Mouse (Mus musculus) CH12.LX (cell line): ENCODE measurements around the gene Flnc. TPM values are rescaled to one million over a fixed set of nuclear protein-coding genes. Genes with fewer than 3 reads are reported as not detected.

Experiments used
- DNase-seq: peaks from one replicate; pipeline ENCODE4 v3.0.0-alpha.2; 2013; ENCODE audit errors: extremely low read depth
- H3K27ac ChIP-seq: 2 replicates; pipeline ENCODE4 v1.5.1; 2012; ENCODE audit warnings: low read depth, mild to moderate bottlenecking, control low read depth, moderate library complexity; ENCODE audit not compliant: insufficient read depth
- H3K27me3 ChIP-seq: replicated peaks from 2 replicates; pipeline ENCODE3; 2012; ENCODE audit warnings: inconsistent platforms
- H3K36me3 ChIP-seq, 2 experiments: replicated peaks in 1 of 2; 2 replicates each; pipeline versions ENCODE3 to v1.6.1; 2012; ENCODE audit warnings: inconsistent platforms in 1 of 2, low read length in 1 of 2, mild to moderate bottlenecking in 1 of 2, mixed read lengths in 1 of 2, moderate library complexity in 1 of 2; ENCODE audit not compliant: control insufficient read depth in 1 of 2, insufficient read depth in 1 of 2
- H3K4me1 ChIP-seq, 2 experiments: 2 replicates each; pipeline ENCODE4 v1.6.1; 2012; ENCODE audit warnings: inconsistent platforms in 1 of 2, moderate library complexity in 1 of 2; ENCODE audit not compliant: insufficient read depth in 2 of 2, control insufficient read depth in 1 of 2
- H3K4me2 ChIP-seq: 2 replicates; pipeline ENCODE4 v1.6.1; 2012; ENCODE audit warnings: low read depth, mild to moderate bottlenecking, control low read depth; ENCODE audit not compliant: poor library complexity, insufficient read depth, severe bottlenecking
- H3K4me3 ChIP-seq, 3 experiments: fragments of 150-350 bp in 1 of 3; sonication (generic) in 1 of 3; replicated peaks in 1 of 3; 2 replicates each; pipeline versions ENCODE3 to v1.5.1; 2011 to 2012; ENCODE audit warnings: low read depth in 2 of 3, low read length in 2 of 3, mild to moderate bottlenecking in 2 of 3, moderate library complexity in 2 of 3, control low read depth in 1 of 3, improper control_type of control experiment in 1 of 3, inconsistent platforms in 1 of 3, mixed read lengths in 1 of 3; ENCODE audit not compliant: poor library complexity in 1 of 3
- H3K79me2 ChIP-seq: replicated peaks from 2 replicates; pipeline ENCODE4 v1.6.1; 2012; ENCODE audit warnings: mild to moderate bottlenecking, moderate library complexity; ENCODE audit not compliant: control insufficient read depth, poor library complexity, insufficient read depth, severe bottlenecking; ENCODE audit errors: extremely low read depth
- H3K9ac ChIP-seq: 2 replicates; pipeline ENCODE4 v1.6.1; 2012; ENCODE audit warnings: low read depth, mild to moderate bottlenecking, control low read depth, moderate library complexity; ENCODE audit not compliant: insufficient read depth
- H3K9me3 ChIP-seq: replicated peaks from 2 replicates; pipeline ENCODE3; 2012; ENCODE audit warnings: low read length, inconsistent platforms, mixed read lengths
- BHLHE40 ChIP-seq: IDR thresholded peaks from 2 replicates; pipeline ENCODE4 v1.6.1; 2011; ENCODE audit warnings: mild to moderate bottlenecking, low read depth, low read length, improper control_type of control experiment
- CTCF ChIP-seq, 2 experiments: IDR thresholded peaks in 1 of 2; conservative IDR thresholded peaks in 1 of 2; 2 replicates each; pipeline ENCODE4 v1.5.1; 2011 to 2012; ENCODE audit warnings: low read depth in 2 of 2, low read length in 2 of 2, improper control_type of control experiment in 1 of 2, inconsistent platforms in 1 of 2, mild to moderate bottlenecking in 1 of 2, moderate library complexity in 1 of 2
- E2F4 ChIP-seq: IDR thresholded peaks from 2 replicates; pipeline ENCODE4 v1.6.1; 2011; ENCODE audit warnings: low read depth, low read length, improper control_type of control experiment; ENCODE audit not compliant: insufficient replicate concordance
- ELF1 ChIP-seq: IDR thresholded peaks from 2 replicates; pipeline ENCODE4 v1.6.1; 2014; ENCODE audit warnings: low read depth, mild to moderate bottlenecking, inconsistent platforms, low read length, improper control_type of control experiment
- EP300 ChIP-seq: IDR thresholded peaks from 2 replicates; pipeline ENCODE4 v1.6.1; 2011; ENCODE audit warnings: low read length, improper control_type of control experiment
- HCFC1 ChIP-seq: IDR thresholded peaks from 2 replicates; pipeline ENCODE4 v1.6.1; 2012; ENCODE audit warnings: low read depth, mild to moderate bottlenecking, inconsistent platforms, low read length, improper control_type of control experiment
- JUN ChIP-seq: IDR thresholded peaks from 2 replicates; pipeline ENCODE4 v1.6.1; 2011; ENCODE audit warnings: low read depth, mild to moderate bottlenecking, low read length, improper control_type of control experiment, moderate library complexity; ENCODE audit not compliant: insufficient read depth
- KAT2A ChIP-seq: IDR thresholded peaks from 2 replicates; pipeline ENCODE4 v1.6.1; 2012; ENCODE audit warnings: low read length, improper control_type of control experiment, inconsistent platforms; ENCODE audit not compliant: insufficient replicate concordance
- MAFK ChIP-seq: IDR thresholded peaks from 2 replicates; pipeline ENCODE4 v1.6.1; 2011; ENCODE audit warnings: low read length, improper control_type of control experiment; ENCODE audit not compliant: insufficient replicate concordance
- MAX ChIP-seq: IDR thresholded peaks from 2 replicates; pipeline ENCODE4 v1.6.1; 2011; ENCODE audit warnings: low read length, improper control_type of control experiment
- MEF2A ChIP-seq: IDR thresholded peaks from 2 replicates; pipeline ENCODE4 v1.6.1; 2014; ENCODE audit warnings: low read depth, mild to moderate bottlenecking, inconsistent platforms, low read length, improper control_type of control experiment, borderline replicate concordance
- MXI1 ChIP-seq: IDR thresholded peaks from 2 replicates; pipeline ENCODE4 v1.6.1; 2011; ENCODE audit warnings: mild to moderate bottlenecking, low read depth, low read length, improper control_type of control experiment
- MYC ChIP-seq: IDR thresholded peaks from 2 replicates; pipeline ENCODE4 v1.6.1; 2011; ENCODE audit warnings: low read depth, mild to moderate bottlenecking, improper control_type of control experiment, low read length
- NELFE ChIP-seq: IDR thresholded peaks from 2 replicates; pipeline ENCODE4 v1.6.1; 2011; ENCODE audit warnings: low read depth, low read length, improper control_type of control experiment
- NRF1 ChIP-seq: IDR thresholded peaks from 2 replicates; pipeline ENCODE4 v1.6.1; 2014; ENCODE audit warnings: low read depth, mild to moderate bottlenecking, inconsistent platforms, low read length, improper control_type of control experiment, moderate library complexity
- PAX5 ChIP-seq: IDR thresholded peaks from 2 replicates; pipeline ENCODE4 v1.6.1; 2012; ENCODE audit warnings: low read length, inconsistent platforms, mixed read lengths
- RAD21 ChIP-seq: IDR thresholded peaks from 2 replicates; pipeline ENCODE4 v1.6.1; 2011; ENCODE audit warnings: low read depth, mild to moderate bottlenecking, low read length, improper control_type of control experiment, moderate library complexity
- SIN3A ChIP-seq: IDR thresholded peaks from 2 replicates; pipeline ENCODE4 v1.6.1; 2012; ENCODE audit warnings: low read length, improper control_type of control experiment, inconsistent platforms
- TBP ChIP-seq: conservative IDR thresholded peaks from 2 replicates; pipeline ENCODE4 v1.6.1; 2011; ENCODE audit warnings: low read depth, low read length, improper control_type of control experiment
- USF1 ChIP-seq: IDR thresholded peaks from 2 replicates; pipeline ENCODE4 v1.6.1; 2014; ENCODE audit warnings: low read depth, mild to moderate bottlenecking, inconsistent platforms, low read length, improper control_type of control experiment
- ZC3H11A ChIP-seq: IDR thresholded peaks from 2 replicates; pipeline ENCODE4 v1.6.1; 2012; ENCODE audit warnings: low read depth, mild to moderate bottlenecking, inconsistent platforms, low read length, improper control_type of control experiment
- ZKSCAN1 ChIP-seq: IDR thresholded peaks from 2 replicates; pipeline ENCODE4 v1.6.1; 2012; ENCODE audit warnings: low read depth, inconsistent platforms, low read length, improper control_type of control experiment, borderline replicate concordance
- ZNF384 ChIP-seq: IDR thresholded peaks from 2 replicates; pipeline ENCODE4 v1.6.1; 2012; ENCODE audit warnings: low read depth, low read length, improper control_type of control experiment, inconsistent platforms
- dilution Hi-C: fragments of 300-500 bp; cut with MboI; formaldehyde crosslinking; loops from 2 replicates; pipeline ENCODE4 v1.14.3; 2020; ENCODE audit warnings: low sequenced_read_pairs; ENCODE audit not compliant: extremely low pct_unique_long_range_greater_than_20kb, extremely low pct_ligation_motif_present
- in situ Hi-C: fragments of 300-500 bp; cut with MboI; formaldehyde crosslinking; loops from 3 replicates; pipeline ENCODE4 v1.14.3; 2019; ENCODE audit warnings: low sequenced_read_pairs, low pct_ligation_motif_present, low pct_unique_long_range_greater_than_20kb, mixed read lengths
- polyA plus RNA-seq: library from polyadenylated mRNA; unstranded; fragments of >175 nt; gene quantifications from 2 replicates; pipeline ENCODE4 v1.2.1, GENCODE M21; 2012; ENCODE audit warnings: low read depth; ENCODE audit not compliant: insufficient read length
- total RNA-seq, 2 experiments: library from RNA; depleted of rRNA; stranded (reverse); fragments of 300-350 nt in 1 of 2; fragments of >200 nt in 1 of 2; gene quantifications; 2 replicates each; pipeline ENCODE4 v1.2.3; 2012 to 2014

Flnc gene
- total and polyA plus RNA-seq, 3 experiments: 0.24 to 0.76 (median 0.60) TPM

- in situ Hi-C loops: no loop called here
- Histone ChIP-seq H3K27me3 (peaks cover 2% of the 10 kb centered on the region), H3K27ac (no peak overlapping the region), H3K4me2 (no peak overlapping the region), H3K4me3 (no peak overlapping the region), H3K36me3 (no peaks in the 10 kb centered on the region), H3K79me2 (no peaks in the 10 kb centered on the region), H3K9ac (no peak overlapping the region)
- dilution Hi-C loops: no loop called here
- DNase-seq: no peak
- no peak for TF ChIP-seq BHLHE40
- no peak for TF ChIP-seq PAX5
- no peak for TF ChIP-seq KAT2A
- no peak for TF ChIP-seq MEF2A
- TF ChIP-seq ZKSCAN1: no peak
- no peak for TF ChIP-seq CTCF (conservative IDR thresholded peaks at IDR 0.05 in 1 of 2, IDR thresholded peaks at IDR 0.05 in 1 of 2; ENCODE audit: low read depth in 2 of 2, low read length in 2 of 2)
- no peak for TF ChIP-seq TBP
- TF ChIP-seq ELF1: no peak
- TF ChIP-seq NRF1: no peak
- no peak for TF ChIP-seq USF1
- no peak for TF ChIP-seq MXI1
- no peak for TF ChIP-seq NELFE
- TF ChIP-seq ZNF384: no peak
- TF ChIP-seq ZC3H11A: no peak
- TF ChIP-seq MAFK: no peak
- TF ChIP-seq, all 38 proteins: peak for 0
- H3K4me1 ChIP-seq: peaks cover 6 to 26% of the 10 kb centered on the region in 2 experiments; a peak in 3 of 4 replicates
- no peaks in the 10 kb centered on the region for H3K9me3 ChIP-seq
Measured at GRCm38 (mm10) chr6:29426331-29426730, 6.7 kb upstream of the Flnc start.

DNA sequence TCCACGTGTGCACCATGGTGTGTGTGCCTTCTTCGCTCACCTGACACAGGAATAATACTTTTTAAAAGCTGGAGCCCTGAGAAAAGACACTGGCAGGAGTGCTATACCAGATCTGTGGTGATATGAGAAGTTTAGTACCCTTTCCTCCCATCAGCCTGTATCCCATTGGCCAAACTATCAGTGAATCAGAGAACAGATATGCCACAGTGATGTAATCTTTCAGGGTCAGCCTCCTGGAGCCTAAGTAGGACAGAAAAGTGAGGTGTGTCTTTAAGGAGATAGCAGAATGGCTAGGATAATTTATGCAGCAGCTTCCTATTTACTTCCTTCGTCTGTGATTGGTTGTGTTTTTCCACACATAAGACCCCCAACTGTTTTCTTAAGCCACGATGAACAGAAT, 4.9 kb upstream of the Flnc start:
- Histone ChIP-seq H3K36me3 (no peaks in the 10 kb centered on the region), H3K4me1 (peaks cover 7 to 28% of the 10 kb centered on the region in 2 experiments; a peak in 3 of 4 replicates), H3K4me2 (no peak overlapping the region), H3K27me3 (peaks cover 2% of the 10 kb centered on the region), H3K9me3 (no peaks in the 10 kb centered on the region), H3K79me2 (no peaks in the 10 kb centered on the region), H3K9ac (no peak overlapping the region), H3K27ac (no peak overlapping the region), H3K4me3 (no peak overlapping the region)
- DNase-seq: no peak
- dilution Hi-C loops (no loop called here), in situ Hi-C loops (no loop called here)
- TF ChIP-seq PAX5 (no peak), NELFE (no peak), E2F4 (no peak), TBP (no peak), JUN (no peak), MAX (no peak), MEF2A (no peak), USF1 (no peak), BHLHE40 (no peak), HCFC1 (no peak), SIN3A (no peak), MYC (no peak), MAFK (no peak), EP300 (no peak), CTCF (conservative IDR thresholded peaks at IDR 0.05 in 1 of 2, IDR thresholded peaks at IDR 0.05 in 1 of 2; ENCODE audit: low read depth in 2 of 2, low read length in 2 of 2) (no peak), RAD21 (no peak), ZKSCAN1 (no peak)
